Mouse (Mus musculus): ENCODE results near the gene Dand5.

GRCm38 (mm10) chr8:84838513-84838912 lies 15.9 kb upstream of the Dand5 start:
- TF ChIP-seq CTCF (IDR thresholded peaks at IDR 0.05; ENCODE audit: low read depth) (no peak), EP300 (IDR thresholded peaks at IDR 0.05; ENCODE audit: low read depth) (peak; percentile 98)
